Mouse (Mus musculus) embryonic fibroblast, embryonic 13.5 days (primary cell): Measurements from ENCODE around the gene Rgp1. TPM values are rescaled to one million over a fixed set of nuclear protein-coding genes. Genes with fewer than 3 reads are reported as not detected.
"Not testable (repeated sequence)": the region's sequence is repeated elsewhere in the genome, so short reads cannot be mapped to it uniquely, and the experiment has no call there.

ENCODE experiments used
- H3K27ac ChIP-seq: 2 replicates; pipeline ENCODE4 v1.5.1; 2012; ENCODE audit warnings: low read length, control low read depth, inconsistent platforms; ENCODE audit not compliant: insufficient read depth
- H3K4me1 ChIP-seq: 2 replicates; pipeline ENCODE4 v1.6.1; 2011; ENCODE audit warnings: low read length; ENCODE audit not compliant: control insufficient read depth, insufficient read depth
- H3K4me3 ChIP-seq: 2 replicates; pipeline ENCODE4 v1.5.1; 2011; ENCODE audit warnings: mild to moderate bottlenecking, control low read depth, low read length; ENCODE audit not compliant: insufficient read depth
- CTCF ChIP-seq: IDR thresholded peaks from 2 replicates; pipeline ENCODE4 v1.5.1; 2011; ENCODE audit warnings: mild to moderate bottlenecking, control low read depth, low read length, moderate library complexity, borderline replicate concordance; ENCODE audit not compliant: insufficient read depth
- POLR2A ChIP-seq: IDR thresholded peaks from 2 replicates; pipeline ENCODE4 v1.6.1; 2011; ENCODE audit warnings: low read depth, mild to moderate bottlenecking, control low read depth, low read length, moderate library complexity
- polyA plus RNA-seq: library from polyadenylated mRNA; stranded (reverse); fragments of >200 nt; gene quantifications from 2 replicates; pipeline ENCODE4 v1.2.4, GENCODE M21; 2011; ENCODE audit warnings: low read depth; ENCODE audit not compliant: missing spikeins, insufficient read length

Rgp1 gene
- polyA plus RNA-seq, 1 experiment = 45.4 TPM

DNA sequence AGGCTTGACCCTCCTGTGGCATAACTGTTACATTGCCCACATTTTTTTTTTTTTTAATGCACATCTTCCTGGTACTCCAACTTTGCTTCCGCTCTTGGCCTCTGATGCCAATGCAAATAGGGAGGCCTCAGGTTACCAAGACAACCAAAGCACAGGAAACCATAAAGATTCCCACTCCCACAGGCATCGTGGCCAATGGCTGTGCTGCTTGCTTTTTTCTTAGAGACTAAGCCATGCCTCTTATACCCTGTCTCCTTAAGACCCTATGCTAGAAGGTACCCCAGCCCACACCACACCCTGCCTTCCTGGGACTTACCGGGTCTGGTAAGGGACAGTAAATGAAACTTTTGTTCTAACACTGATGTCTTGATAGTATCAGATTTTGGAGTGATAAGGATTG is 14.9 kb downstream of the Rgp1 start:
- Histone ChIP-seq H3K4me3 (no peak overlapping the region), H3K4me1 (peaks cover 4% of the 10 kb centered on the region), H3K27ac (no peak overlapping the region)
- TF ChIP-seq CTCF (no peak), POLR2A (no peak)

DNA sequence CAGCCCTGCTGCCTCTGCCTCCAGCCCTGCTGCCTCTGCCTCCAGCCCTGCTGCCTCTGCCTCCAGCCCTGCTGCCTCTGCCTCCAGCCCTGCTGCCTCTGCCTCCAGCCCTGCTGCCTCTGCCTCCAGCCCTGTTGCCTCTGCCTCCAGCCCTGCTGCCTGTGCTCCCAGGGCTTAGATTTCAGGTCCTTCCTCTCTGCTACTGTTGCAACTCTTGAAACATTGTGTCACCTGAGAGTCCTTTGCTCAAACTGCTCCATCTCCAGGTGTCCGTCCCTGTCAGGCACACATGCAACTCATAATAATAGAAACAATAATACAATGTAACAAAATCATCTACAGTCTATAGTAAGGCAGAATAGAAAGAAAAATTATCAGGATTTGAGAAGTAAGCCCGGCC is 18.1 kb downstream of the Rgp1 start:
- not testable (repeated sequence) for H3K27ac ChIP-seq, H3K4me1 ChIP-seq, H3K4me3 ChIP-seq

DNA sequence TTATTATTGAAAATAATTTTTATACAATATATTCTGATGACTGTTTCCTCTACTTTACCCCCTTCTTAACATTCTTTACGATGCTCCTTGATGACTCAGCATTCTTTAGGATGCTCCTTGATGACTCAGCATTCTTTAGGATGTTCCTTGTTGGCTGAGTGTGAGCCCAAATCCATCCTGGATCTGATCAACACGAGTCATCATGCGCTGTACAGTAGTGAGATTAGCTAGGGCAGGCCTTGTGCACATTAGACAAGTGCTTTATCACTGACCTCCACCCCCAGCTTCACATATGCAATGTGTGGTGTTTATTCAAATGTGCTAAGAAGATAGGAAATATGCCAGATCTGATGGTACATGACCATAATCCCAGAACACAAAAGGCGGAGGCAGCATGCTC is 19.7 kb downstream of the Rgp1 start:
- TF ChIP-seq POLR2A (no peak), CTCF (no peak)
- no peak overlapping the region for H3K27ac ChIP-seq
- peaks cover 4% of the 10 kb centered on the region for H3K4me1 ChIP-seq
- no peak overlapping the region for H3K4me3 ChIP-seq

DNA sequence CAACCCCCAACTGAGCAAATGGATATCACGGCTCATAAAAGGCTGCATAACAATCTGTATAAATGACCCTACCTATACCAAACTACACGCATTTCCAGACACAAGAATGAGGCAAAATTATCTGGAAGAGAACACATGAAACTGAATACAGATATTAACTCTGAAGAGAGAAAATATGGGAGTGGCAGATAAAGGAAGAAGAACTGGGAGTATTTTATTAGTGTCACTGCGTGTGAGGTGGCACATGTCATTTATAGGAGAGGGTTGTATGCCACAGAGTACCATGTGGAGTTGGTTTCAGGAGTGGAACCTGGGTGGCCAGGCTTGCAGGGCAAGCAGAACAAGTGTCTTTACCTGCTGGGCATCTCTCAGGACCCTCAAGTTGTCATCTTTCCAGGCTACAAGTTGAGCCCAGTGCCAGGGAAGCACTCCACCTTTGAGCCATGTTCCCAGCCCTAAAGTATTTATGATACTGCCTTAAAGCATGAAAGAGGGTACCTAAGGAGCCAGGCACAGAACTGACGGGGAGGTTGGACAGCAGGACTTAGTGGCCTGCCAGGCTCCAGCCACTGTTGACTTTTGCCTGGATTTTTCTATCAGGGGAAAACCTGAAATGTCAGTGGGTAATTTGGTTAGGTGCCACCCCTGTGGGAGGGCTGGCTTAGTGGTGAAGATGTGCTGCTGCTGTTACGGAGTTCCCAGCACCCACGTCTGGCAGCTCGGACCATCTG is 20.3 kb downstream of the Rgp1 start:
- Histone ChIP-seq H3K4me1 (peaks cover 4% of the 10 kb centered on the region), H3K27ac (no peak overlapping the region), H3K4me3 (no peak overlapping the region)
- TF ChIP-seq CTCF (no peak), POLR2A (no peak)

DNA sequence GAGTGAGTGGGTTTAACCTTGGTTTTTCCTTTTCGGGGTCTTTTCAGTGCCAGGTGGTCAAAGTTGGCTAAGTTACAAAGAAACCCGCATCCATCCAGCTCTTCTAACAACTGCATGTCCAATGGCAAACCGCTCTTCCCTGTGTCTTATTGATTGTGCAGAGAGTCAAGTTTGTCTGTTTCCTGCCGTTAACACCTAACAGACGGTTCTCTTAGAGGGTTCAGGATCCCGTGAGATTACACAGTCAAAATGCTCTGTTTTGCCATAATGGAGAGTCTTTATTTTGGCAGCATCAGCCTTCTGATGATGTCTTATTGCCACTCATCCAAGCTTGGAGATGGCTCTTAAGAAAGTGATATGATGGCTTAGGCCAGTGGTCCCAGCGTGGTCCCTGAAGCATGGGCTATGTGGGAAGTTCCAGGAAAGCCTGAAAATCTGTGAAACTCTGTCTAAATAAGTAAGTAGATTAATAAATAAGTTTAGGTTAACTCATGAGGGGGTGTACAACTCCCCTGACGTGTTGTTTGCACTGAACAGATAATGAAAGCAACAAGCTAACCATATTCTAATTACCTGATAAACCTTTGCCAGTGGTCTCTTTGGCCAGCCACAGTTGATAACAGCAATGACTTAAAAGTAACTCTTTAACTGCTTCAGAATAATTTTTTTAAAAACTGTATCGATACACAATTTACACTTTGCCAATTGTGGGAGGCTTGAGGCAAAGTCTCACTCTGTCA is 21.9 kb downstream of the Rgp1 start:
- Histone ChIP-seq H3K4me3 (no peak overlapping the region), H3K4me1 (peaks cover 10% of the 10 kb centered on the region), H3K27ac (no peak overlapping the region)
- TF ChIP-seq CTCF (no peak), POLR2A (no peak)

DNA sequence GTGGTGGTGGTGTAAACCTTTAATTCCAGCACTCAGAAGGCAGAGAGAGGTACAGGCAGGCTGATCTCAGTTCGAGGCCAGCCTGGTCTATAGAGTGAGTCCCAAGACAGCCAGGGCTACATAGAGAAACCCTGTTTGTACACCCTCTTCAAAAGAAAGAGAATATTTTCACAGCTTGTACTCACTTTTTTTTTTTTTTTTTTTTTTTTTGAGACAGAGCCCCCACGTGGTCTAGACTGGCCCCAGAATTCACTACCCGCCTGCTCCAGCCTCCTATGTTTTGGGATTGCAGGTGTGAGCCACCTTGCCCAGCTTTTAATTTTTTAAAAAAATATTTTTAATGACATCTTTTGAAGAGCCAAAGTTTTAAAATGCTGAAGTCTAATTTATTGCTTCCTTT is 25.6 kb downstream of the Rgp1 start:
- Histone ChIP-seq H3K27ac (no peak overlapping the region), H3K4me1 (peaks cover 6% of the 10 kb centered on the region; the same call in 1 of the 2 replicates), H3K4me3 (no peak overlapping the region)
- TF ChIP-seq CTCF (no peak), POLR2A (no peak)

DNA sequence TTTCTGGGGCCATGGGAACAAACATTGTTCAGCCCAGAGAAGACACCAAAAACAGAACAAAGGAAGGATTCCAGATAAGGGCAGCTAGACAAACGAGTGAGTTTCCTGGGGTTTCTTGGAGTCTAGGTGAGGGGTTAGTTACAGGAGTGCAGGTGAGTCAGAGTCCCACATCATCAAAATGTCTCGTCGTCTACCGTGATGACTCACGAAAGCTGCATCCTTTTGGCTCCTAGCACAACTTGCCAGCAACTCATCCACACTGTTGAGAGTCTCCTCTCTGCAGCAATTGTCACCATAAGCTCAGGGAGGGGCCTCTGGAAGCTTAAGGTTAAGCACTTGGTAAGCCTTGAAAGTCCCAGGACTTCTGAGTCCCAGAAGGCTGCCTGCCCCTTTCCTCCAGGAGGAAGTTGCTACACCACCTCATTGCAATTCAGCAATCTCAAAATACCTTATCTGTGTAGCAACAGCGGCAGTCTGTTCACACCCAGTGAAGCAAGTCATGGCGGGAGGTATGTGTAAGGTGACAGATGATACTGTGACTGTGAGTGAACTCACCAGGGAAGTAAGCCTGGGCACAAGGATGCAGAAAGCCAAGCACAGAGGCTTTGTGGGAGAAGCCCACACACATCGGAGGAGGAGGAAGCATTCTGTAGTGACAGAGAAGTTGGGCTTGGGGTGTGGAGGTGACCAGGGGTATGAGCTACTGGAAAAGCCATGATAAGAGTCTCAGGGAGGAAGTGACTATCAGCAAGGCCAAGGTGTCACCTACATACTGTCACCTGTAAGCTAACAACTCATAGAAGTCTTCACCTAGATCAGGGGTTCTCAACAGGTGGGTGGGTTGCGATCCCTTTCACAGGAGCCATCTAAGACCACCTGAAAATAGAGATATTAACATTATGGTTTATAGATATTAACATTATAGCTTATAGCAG is 26.5 kb downstream of the Rgp1 start:
- peaks cover 6% of the 10 kb centered on the region; the same call in 1 of the 2 replicates for H3K4me1 ChIP-seq
- no peak overlapping the region for H3K4me3 ChIP-seq
- H3K27ac ChIP-seq = no peak overlapping the region
- TF ChIP-seq POLR2A (no peak), CTCF (no peak)

DNA sequence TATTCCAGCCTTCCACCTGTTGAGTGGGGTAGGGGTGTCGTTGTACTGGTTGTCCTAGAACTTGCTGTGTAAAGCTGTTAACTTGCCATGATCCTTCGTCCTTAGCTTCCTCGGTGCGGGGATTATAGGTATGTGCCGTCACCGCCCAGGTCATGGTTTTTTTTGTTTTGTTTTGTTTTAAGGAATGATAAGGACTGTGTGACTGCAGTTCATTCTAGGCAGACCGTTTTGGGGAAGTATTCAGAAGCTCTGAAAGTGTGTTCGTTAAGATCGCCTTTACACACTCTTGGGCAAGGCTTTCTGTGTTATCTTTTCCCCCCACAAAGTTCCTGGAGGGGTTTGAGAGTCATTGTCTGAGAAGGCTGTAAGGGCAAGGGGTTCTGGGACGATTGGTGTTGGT is 34.0 kb downstream of the Rgp1 start:
- Histone ChIP-seq H3K4me3 (no peak overlapping the region), H3K27ac (no peak overlapping the region), H3K4me1 (no peaks in the 10 kb centered on the region)
- TF ChIP-seq POLR2A = no peak
- TF ChIP-seq CTCF = no peak

DNA sequence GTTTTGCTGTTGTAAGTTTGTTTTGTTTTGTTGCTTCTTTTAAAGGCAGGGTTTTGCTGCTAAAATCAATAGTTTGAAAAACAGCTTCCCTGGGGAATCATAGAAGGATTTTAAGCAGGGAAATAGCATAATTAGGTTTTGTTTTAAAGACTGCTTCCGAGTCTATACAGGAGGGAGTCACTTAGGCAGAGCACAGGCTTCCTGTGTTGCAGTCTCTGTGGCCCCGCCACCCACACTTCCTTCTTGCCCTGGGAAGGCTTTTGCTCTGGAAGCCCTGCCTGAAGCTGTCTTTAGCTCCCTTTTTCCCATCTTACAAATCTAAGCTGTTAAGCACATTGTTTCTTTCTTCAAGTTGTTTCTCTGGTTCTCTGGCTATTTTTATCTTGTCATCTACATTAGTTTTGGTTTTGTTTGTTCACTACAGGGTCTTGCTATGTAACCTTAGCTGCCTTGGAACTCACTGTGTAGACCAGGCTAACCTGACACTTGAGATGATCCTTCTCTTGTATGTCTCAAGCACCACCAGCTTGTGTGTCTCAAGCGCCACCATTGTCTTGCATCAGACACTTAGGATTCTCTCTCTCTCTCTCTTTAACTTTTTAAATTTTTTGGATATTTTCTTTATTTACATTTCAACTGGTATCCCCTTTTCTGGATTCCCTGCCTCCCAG is 34.7 kb downstream of the Rgp1 start:
- TF ChIP-seq CTCF (no peak), POLR2A (no peak)
- Histone ChIP-seq H3K4me3 (no peak overlapping the region), H3K27ac (no peak overlapping the region), H3K4me1 (no peaks in the 10 kb centered on the region)
